Comparison of ENCODE assay signal across 8 mouse cellular contexts in genomic region chr7:44870614-44871013, GRCm38 (mm10). TPM values are rescaled to one million over a fixed set of nuclear protein-coding genes. Genes with fewer than 3 reads are reported as not detected.
A peak's percentile ranks its signal among the peaks of the same experiment; 100 is the strongest.
DNase-seq lines count a peak whose midpoint lies in the region; ATAC-seq lines count a peak whose summit lies in the region.

No protein-coding gene starts in this region.

- no peak for ATAC-seq in heart, embryonic 15.5 days (replicated peaks; ENCODE audit: insufficient number of reproducible peaks, insufficient read depth, low FRiP score, low read depth)
- no peak for ATAC-seq in embryonic facial prominence, embryonic 11.5 days (replicated peaks; ENCODE audit: insufficient number of reproducible peaks, low FRiP score, low TSS enrichment, low read depth)
- ATAC-seq in hindbrain, embryonic 13.5 days (ENCODE audit: low FRiP score) = no peak

- H3K27me3 ChIP-seq in heart, embryonic 15.5 days = no peaks in the 10 kb centered on the region
- no peaks in the 10 kb centered on the region for H3K27me3 ChIP-seq in embryonic facial prominence, embryonic 11.5 days (ENCODE audit: control insufficient read depth, insufficient read depth, low read length)
- no peaks in the 10 kb centered on the region for H3K27me3 ChIP-seq in hindbrain, embryonic 13.5 days
- H3K27me3 ChIP-seq in midbrain, embryonic 10.5 days (ENCODE audit: low read depth, poor library complexity, severe bottlenecking) = no peaks in the 10 kb centered on the region

- no peak for DNase-seq in heart, postnatal 25 days (ENCODE audit: low spot score)
- no peak for DNase-seq in embryonic facial prominence, embryonic 11.5 days (ENCODE audit: low spot score)
- DNase-seq in midbrain, embryonic 10.5 days (ENCODE audit: low spot score) = no peak
- DNase-seq in MN1 (ENCODE audit: low spot score) = no peak
- DNase-seq in urinary bladder, postnatal 4 days (ENCODE audit: low spot score in 2 of 2) = no peak
- no peak for DNase-seq in ovary, postnatal 10 days (ENCODE audit: low spot score)

- peak overlapping the region; percentile 100; the same call in 1 of the 2 replicates for H3K9ac ChIP-seq in heart, embryonic 15.5 days
- H3K9ac ChIP-seq in embryonic facial prominence, embryonic 11.5 days (replicated peaks; ENCODE audit: low read length) = no peak overlapping the region
- peak overlapping the region; percentile 68 for H3K9ac ChIP-seq in hindbrain, embryonic 13.5 days

- H3K4me3 ChIP-seq in heart, embryonic 15.5 days = peak overlapping the region; percentile 97
- peak overlapping the region; percentile 97 for H3K4me3 ChIP-seq in embryonic facial prominence, embryonic 11.5 days (ENCODE audit: low read depth, low read length)
- peak overlapping the region; percentile 93 for H3K4me3 ChIP-seq in hindbrain, embryonic 13.5 days
- H3K4me3 ChIP-seq in midbrain, embryonic 10.5 days = peak overlapping the region; percentile 98

- intact Hi-C loops in heart, postnatal 25 days (cut with DNase I) = no loop called here

- no peaks in the 10 kb centered on the region for H3K36me3 ChIP-seq in heart, embryonic 15.5 days
- H3K36me3 ChIP-seq in embryonic facial prominence, embryonic 11.5 days (replicated peaks; ENCODE audit: control insufficient read depth, insufficient read depth, low read depth, low read length) = no peaks in the 10 kb centered on the region; the same call in 1 of the 2 replicates
- peaks cover 9% of the 10 kb centered on the region for H3K36me3 ChIP-seq in hindbrain, embryonic 13.5 days
- peaks cover 30% of the 10 kb centered on the region for H3K36me3 ChIP-seq in midbrain, embryonic 10.5 days

- peak overlapping the region; percentile 87 for H3K4me2 ChIP-seq in heart, embryonic 15.5 days
- peak overlapping the region; percentile 90; the same call in 1 of the 2 replicates for H3K4me2 ChIP-seq in embryonic facial prominence, embryonic 11.5 days (ENCODE audit: low read depth, low read length)
- peak overlapping the region; percentile 98 for H3K4me2 ChIP-seq in hindbrain, embryonic 13.5 days

- no peaks in the 10 kb centered on the region for H3K9me3 ChIP-seq in heart, embryonic 15.5 days (replicated peaks)
- no peaks in the 10 kb centered on the region for H3K9me3 ChIP-seq in embryonic facial prominence, embryonic 11.5 days (replicated peaks; ENCODE audit: control insufficient read depth, low read length)
- no peaks in the 10 kb centered on the region for H3K9me3 ChIP-seq in hindbrain, embryonic 13.5 days
- no peaks in the 10 kb centered on the region for H3K9me3 ChIP-seq in midbrain, embryonic 10.5 days (replicated peaks)

- 83% methylated on average over 6 of the region's 6 CpGs for WGBS in heart, embryonic 15.5 days
- WGBS in embryonic facial prominence, embryonic 11.5 days = 84% methylated on average over 6 of the region's 6 CpGs
- WGBS in hindbrain, embryonic 13.5 days = 85% methylated on average over 6 of the region's 6 CpGs
- WGBS in midbrain, embryonic 10.5 days = 84% methylated on average over 6 of the region's 6 CpGs

- peaks cover 56% of the 10 kb centered on the region for H3K4me1 ChIP-seq in heart, embryonic 15.5 days (replicated peaks)
- H3K4me1 ChIP-seq in embryonic facial prominence, embryonic 11.5 days (ENCODE audit: control insufficient read depth, insufficient read depth, low read length) = peaks cover 6% of the 10 kb centered on the region; the same call in 1 of the 2 replicates
- H3K4me1 ChIP-seq in hindbrain, embryonic 13.5 days (replicated peaks) = peaks cover 37% of the 10 kb centered on the region
- H3K4me1 ChIP-seq in midbrain, embryonic 10.5 days = peaks cover 56% of the 10 kb centered on the region

- peak overlapping the region; percentile 100 for H3K27ac ChIP-seq in heart, embryonic 15.5 days
- H3K27ac ChIP-seq in embryonic facial prominence, embryonic 11.5 days (replicated peaks; ENCODE audit: low read depth, low read length) = no peak overlapping the region
- peak overlapping the region; percentile 100 for H3K27ac ChIP-seq in hindbrain, embryonic 13.5 days
- peak overlapping the region; percentile 99 for H3K27ac ChIP-seq in midbrain, embryonic 10.5 days (replicated peaks)

RNA-seq across cellular contexts. Expression of gene Ptov1, which starts 1.0 kb away (rescaled TPM):
- 206 and 273 TPM in 2 replicates for polyA plus RNA-seq in heart, embryonic 15.5 days (2015; fragmentation: Nextera tagmentation; extraction: Ambion mirVana)
- total RNA-seq in heart, postnatal 25 days (2021) = 100 to 1,000 TPM; 153 to 165 TPM
- 350 and 370 TPM in 2 replicates for polyA plus RNA-seq in embryonic facial prominence, embryonic 11.5 days (2014; fragmentation: Nextera tagmentation; extraction: Ambion mirVana)
- polyA plus RNA-seq in hindbrain, embryonic 13.5 days (2015; fragmentation: Nextera tagmentation; extraction: Ambion mirVana) = 495 and 503 TPM in 2 replicates
- polyA plus RNA-seq in midbrain, embryonic 10.5 days (2016; fragmentation: Nextera tagmentation; extraction: Ambion mirVana) = 478 and 516 TPM in 2 replicates

RNA-seq across cellular contexts. Expression of gene Pnkp, which starts 13.7 kb away (rescaled TPM):
- polyA plus RNA-seq in heart, embryonic 15.5 days (2015; fragmentation: Nextera tagmentation; extraction: Ambion mirVana) = 22.4 and 28.7 TPM in 2 replicates
- 10 to 100 TPM; 16.0 to 16.6 TPM for total RNA-seq in heart, postnatal 25 days (2021)
- 21.6 and 25.3 TPM in 2 replicates for polyA plus RNA-seq in embryonic facial prominence, embryonic 11.5 days (2014; fragmentation: Nextera tagmentation; extraction: Ambion mirVana)
- 34.1 and 35.8 TPM in 2 replicates for polyA plus RNA-seq in hindbrain, embryonic 13.5 days (2015; fragmentation: Nextera tagmentation; extraction: Ambion mirVana)
- polyA plus RNA-seq in midbrain, embryonic 10.5 days (2016; fragmentation: Nextera tagmentation; extraction: Ambion mirVana) = 38.1 and 38.4 TPM in 2 replicates

RNA-seq across cellular contexts. Expression of gene Tbc1d17, which starts 21.7 kb away (rescaled TPM):
- polyA plus RNA-seq in heart, embryonic 15.5 days (2015; fragmentation: Nextera tagmentation; extraction: Ambion mirVana) = 53.2 and 63.4 TPM in 2 replicates
- total RNA-seq in heart, postnatal 25 days (2021) = 10 to 100 TPM; 44.3 to 47.0 TPM
- polyA plus RNA-seq in embryonic facial prominence, embryonic 11.5 days (2014; fragmentation: Nextera tagmentation; extraction: Ambion mirVana) = 55.1 and 75.1 TPM in 2 replicates
- 108 and 112 TPM in 2 replicates for polyA plus RNA-seq in hindbrain, embryonic 13.5 days (2015; fragmentation: Nextera tagmentation; extraction: Ambion mirVana)
- polyA plus RNA-seq in midbrain, embryonic 10.5 days (2016; fragmentation: Nextera tagmentation; extraction: Ambion mirVana) = 77.8 and 89.4 TPM in 2 replicates

RNA-seq across cellular contexts. Expression of gene Akt1s1, which starts 21.8 kb away (rescaled TPM):
- polyA plus RNA-seq in heart, embryonic 15.5 days (2015; fragmentation: Nextera tagmentation; extraction: Ambion mirVana) = 91.7 and 97.8 TPM in 2 replicates
- total RNA-seq in heart, postnatal 25 days (2021) = 10 to 100 TPM; 61.8 to 75.9 TPM
- 32.4 and 42.5 TPM in 2 replicates for polyA plus RNA-seq in embryonic facial prominence, embryonic 11.5 days (2014; fragmentation: Nextera tagmentation; extraction: Ambion mirVana)
- polyA plus RNA-seq in hindbrain, embryonic 13.5 days (2015; fragmentation: Nextera tagmentation; extraction: Ambion mirVana) = 86.8 and 93.7 TPM in 2 replicates
- 89.5 and 98.1 TPM in 2 replicates for polyA plus RNA-seq in midbrain, embryonic 10.5 days (2016; fragmentation: Nextera tagmentation; extraction: Ambion mirVana)

RNA-seq across cellular contexts. Expression of gene Med25, which starts 21.9 kb away (rescaled TPM):
- polyA plus RNA-seq in heart, embryonic 15.5 days (2015; fragmentation: Nextera tagmentation; extraction: Ambion mirVana) = 72.9 and 93.9 TPM in 2 replicates
- total RNA-seq in heart, postnatal 25 days (2021) = 10 to 100 TPM; 66.7 to 73.9 TPM
- 44.5 and 50.3 TPM in 2 replicates for polyA plus RNA-seq in embryonic facial prominence, embryonic 11.5 days (2014; fragmentation: Nextera tagmentation; extraction: Ambion mirVana)
- polyA plus RNA-seq in hindbrain, embryonic 13.5 days (2015; fragmentation: Nextera tagmentation; extraction: Ambion mirVana) = 142 and 147 TPM in 2 replicates
- polyA plus RNA-seq in midbrain, embryonic 10.5 days (2016; fragmentation: Nextera tagmentation; extraction: Ambion mirVana) = 213 and 220 TPM in 2 replicates
